Mouse (Mus musculus): ENCODE measurements around the gene Mycbp2.

The Mycbp2 gene

GRCm38 (mm10) chr14:103258745-103259144, 87.9 kb downstream of the Mycbp2 start:
- DNase-seq (ENCODE audit: low read depth, low spot score) = no peak

DNA sequence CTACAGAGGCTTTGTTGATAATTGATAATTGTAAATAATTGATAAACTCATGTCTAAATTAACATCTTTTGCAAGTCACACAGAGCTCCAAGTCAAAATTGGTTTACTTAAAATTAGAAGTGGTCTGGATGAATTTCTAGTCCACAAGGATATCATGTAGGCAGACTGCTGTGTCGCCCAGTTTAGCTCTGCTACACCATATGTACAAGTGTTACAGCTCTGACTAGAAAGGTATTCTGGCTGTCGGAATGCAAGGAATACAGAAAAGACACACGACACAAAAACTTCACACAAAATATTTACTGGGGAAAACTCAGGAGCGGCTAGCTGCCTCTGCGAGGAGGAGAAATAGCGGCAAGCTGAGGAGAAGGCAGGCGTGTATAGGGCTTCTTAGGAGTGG, 89.7 kb downstream of the Mycbp2 start:
- no peak for DNase-seq (ENCODE audit: low read depth, low spot score)

GRCm38 (mm10) chr14:103254311-103254710, 92.3 kb downstream of the Mycbp2 start:
- DNase-seq (ENCODE audit: low read depth, low spot score) = no peak

- DNase-seq (ENCODE audit: low read depth, low spot score) = no peak
Observed at GRCm38 (mm10) chr14:103242020-103242419, 104.6 kb downstream of the Mycbp2 start.

- no peak for DNase-seq (ENCODE audit: low read depth, low spot score)
Observed at GRCm38 (mm10) chr14:103234770-103235169, 111.8 kb downstream of the Mycbp2 start.

DNA sequence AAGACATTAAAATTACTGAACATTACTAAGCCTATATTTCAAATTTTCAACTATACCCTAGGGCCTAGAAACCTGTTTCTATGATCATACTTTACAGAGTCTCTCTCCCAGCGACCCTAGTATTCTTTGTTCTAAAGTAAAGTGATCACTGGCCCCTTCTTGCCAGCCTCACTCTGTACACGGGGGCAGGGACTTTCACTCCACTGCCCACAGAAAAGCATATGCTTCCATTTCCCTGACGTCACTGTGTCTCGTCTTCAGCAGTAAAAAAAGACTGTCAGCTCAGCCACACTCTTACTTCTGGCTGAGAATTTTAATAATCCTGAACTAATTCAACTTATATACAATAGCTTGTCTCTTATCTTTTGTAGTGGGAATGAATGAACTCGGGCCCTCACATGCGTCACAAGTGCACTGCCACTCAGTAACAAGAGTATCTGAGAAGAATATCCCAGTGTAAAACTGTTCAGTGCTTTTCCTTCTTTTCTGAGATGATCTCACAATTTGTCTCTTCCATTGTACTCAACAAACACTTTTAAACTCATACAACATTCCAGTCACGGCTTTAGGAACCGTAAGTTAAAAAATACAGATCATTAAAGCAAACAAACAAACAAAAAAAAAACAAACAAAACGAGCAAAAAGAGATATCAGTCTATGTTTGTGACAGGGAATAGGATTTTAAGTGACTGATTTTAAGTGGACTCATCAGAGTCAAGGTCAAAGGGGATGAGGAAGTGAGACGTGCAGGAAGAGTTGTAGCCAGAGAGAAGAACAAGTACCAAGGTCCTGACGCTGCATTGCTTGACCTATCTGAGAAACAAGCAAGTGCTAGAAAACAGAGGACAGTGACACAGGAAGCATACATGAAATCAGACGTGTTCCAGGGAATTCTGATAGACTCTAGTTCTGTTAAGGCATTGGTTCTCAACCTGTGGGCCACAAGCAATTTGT, 112.7 kb downstream of the Mycbp2 start:
- no peak for DNase-seq (ENCODE audit: low read depth, low spot score)

- no peak for DNase-seq (ENCODE audit: low read depth, low spot score)
Observed at GRCm38 (mm10) chr14:103222356-103222755, 124.3 kb downstream of the Mycbp2 start.

DNA sequence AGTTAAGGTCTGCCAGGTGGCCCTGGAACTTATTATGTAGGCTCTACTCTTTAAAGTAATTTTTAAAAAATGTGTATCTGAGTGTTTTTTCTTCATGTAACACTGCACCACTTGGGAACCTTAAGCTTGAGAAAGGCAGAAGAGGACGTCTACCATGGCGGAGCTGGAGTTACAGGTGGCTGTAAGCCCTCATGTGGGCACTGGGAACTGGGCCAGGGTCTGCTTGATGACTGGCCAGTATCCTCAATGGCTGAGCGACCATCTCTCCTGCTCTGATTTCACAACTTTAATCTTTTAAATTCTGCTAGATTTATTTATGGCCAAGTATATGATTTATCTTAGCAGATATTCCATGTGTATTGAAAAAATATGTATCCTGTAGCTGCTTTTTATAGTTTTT, 124.9 kb downstream of the Mycbp2 start:
- no peak for DNase-seq (ENCODE audit: low read depth, low spot score)

DNA sequence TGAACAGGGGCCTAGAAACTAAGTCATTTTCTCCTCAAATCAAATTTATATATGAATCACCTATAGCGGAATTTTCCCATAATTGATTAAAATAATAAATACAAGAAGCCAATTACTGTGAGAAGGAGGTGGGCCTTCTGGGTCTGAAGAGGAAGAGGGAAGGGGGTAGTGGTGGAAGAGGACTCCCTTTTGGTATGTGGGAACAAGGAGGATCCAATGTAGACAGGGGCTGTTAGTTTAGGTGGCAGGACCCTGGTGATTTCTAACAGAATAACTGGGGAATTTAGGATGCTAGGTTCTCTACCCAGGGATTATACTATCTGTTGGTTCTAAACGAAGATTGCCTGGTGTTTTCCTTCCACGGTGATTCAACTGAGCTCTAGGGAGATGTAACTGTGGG, 130.3 kb downstream of the Mycbp2 start:
- DNase-seq (ENCODE audit: low read depth, low spot score) = no peak

GRCm38 (mm10) chr14:103186658-103187057, 160.0 kb downstream of the Mycbp2 start:
- no peak for DNase-seq (ENCODE audit: low read depth, low spot score)

GRCm38 (mm10) chr14:103186076-103186475, 160.5 kb downstream of the Mycbp2 start:
- no peak for DNase-seq (ENCODE audit: low read depth, low spot score)

DNA sequence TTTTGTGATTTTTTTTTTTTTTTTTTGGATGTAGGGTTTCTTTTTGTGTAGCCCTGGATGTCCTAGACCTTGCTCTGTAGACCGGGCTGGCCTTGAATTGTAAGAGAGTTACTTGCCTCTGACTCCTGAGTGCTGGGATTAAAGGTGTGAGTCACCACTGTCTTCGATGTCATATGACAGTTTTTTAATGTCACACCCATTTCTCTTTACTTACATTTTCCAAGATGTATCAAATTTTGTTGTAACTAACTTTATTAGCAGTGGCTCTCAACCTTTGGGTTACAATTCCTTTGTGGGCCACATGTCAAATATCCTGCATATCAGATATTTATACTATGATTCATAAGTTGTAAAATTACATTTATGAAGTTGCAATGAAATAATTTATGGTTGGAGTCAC, 166.5 kb downstream of the Mycbp2 start:
- DNase-seq (ENCODE audit: low read depth, low spot score) = no peak

GRCm38 (mm10) chr14:103162923-103163322, 183.7 kb downstream of the Mycbp2 start:
- DNase-seq (ENCODE audit: low read depth, low spot score) = no peak

GRCm38 (mm10) chr14:103155685-103156084, 190.9 kb downstream of the Mycbp2 start:
- DNase-seq (ENCODE audit: low read depth, low spot score) = no peak

GRCm38 (mm10) chr14:103150139-103150538, 196.5 kb downstream of the Mycbp2 start:
- DNase-seq (ENCODE audit: low read depth, low spot score) = no peak

- DNase-seq (ENCODE audit: low read depth, low spot score) = peak; percentile 66
Observed at GRCm38 (mm10) chr14:103131991-103132390, 214.6 kb downstream of the Mycbp2 start.

- DNase-seq (ENCODE audit: low read depth, low spot score) = no peak
Observed at GRCm38 (mm10) chr14:103125756-103126155, 220.9 kb downstream of the Mycbp2 start.

GRCm38 (mm10) chr14:103114994-103115670, 231.5 kb downstream of the Mycbp2 start:
- DNase-seq (ENCODE audit: low read depth, low spot score) = peak; percentile 65

DNA sequence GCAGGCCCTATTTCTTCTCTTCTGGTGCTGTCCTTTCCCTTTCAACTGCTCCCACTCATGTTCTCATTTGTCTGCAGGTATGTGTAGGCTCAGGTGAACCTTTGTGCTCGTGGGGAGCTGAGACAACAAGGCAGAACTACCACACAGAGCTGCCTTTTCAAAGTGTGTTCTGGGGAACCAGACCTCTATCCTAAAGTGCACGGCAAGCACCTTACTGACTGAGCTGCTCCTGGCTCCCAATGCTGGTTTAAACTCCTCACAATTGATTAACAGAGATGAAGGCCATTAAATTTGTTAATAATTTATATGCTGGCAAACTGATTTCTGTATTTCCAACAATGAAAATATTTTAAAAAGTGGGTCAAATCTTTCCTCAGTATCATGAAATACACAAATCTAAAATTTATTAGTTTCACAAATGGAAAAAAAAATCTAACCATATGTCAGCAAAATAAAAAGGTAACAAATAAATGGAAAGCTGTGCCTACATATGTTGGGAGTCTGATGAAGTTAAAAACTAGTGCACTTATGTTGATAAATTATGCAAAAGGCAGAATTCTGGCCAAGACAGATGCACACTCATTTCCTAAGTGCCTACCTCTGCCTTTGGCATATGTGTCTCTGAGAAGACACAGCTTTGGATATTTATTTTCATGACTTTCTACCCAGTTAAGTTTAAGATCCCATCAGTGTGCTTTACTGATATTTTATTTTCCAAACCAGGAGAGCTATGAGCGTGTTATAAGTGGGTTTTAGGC, 233.8 kb downstream of the Mycbp2 start:
- no peak for DNase-seq (ENCODE audit: low read depth, low spot score)

GRCm38 (mm10) chr14:103109971-103110370, 236.6 kb downstream of the Mycbp2 start:
- no peak for DNase-seq (ENCODE audit: low read depth, low spot score)

DNA sequence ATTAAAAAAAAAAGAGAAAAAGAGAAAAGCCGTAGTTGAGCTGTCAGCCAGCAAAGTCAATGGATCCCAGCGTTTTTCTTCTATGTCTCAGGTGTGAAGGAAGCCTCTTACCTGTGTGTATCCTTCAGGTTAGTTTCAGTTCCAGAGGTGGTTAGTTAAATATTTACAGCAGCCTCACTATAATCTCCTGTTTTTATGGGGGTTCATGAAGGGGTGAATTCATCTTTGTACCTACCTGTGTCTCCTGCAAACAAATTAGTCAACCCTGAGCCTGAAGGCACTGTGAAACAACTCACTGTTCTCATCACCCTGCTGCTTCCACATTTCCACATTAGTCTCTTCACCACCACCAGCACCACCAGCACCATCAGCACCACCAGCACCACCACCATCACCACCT, 240.3 kb downstream of the Mycbp2 start:
- no peak for DNase-seq (ENCODE audit: low read depth, low spot score)

- DNase-seq (ENCODE audit: low read depth, low spot score) = no peak
Observed at GRCm38 (mm10) chr14:103102731-103103335, 243.8 kb downstream of the Mycbp2 start.

Measured in CD4-positive, CD25-positive, alpha-beta regulatory T cell, adult 2 months (primary cell).